Mouse (Mus musculus) midbrain, embryonic 16.5 days (tissue): ENCODE measurements around the gene S100a7a. TPM values are rescaled to one million over a fixed set of nuclear protein-coding genes. Genes with fewer than 3 reads are reported as not detected.

ENCODE experiments used
- ATAC-seq: fragments of 200-750 bp; cut with Nextera tagmentation; 2 replicates; pipeline ENCODE4 v1.8.0; 2017; ENCODE audit warnings: moderate TSS enrichment
- H3K27ac ChIP-seq: fragments of 300-500 bp; sonication (generic); 2 replicates; pipeline ENCODE4 v1.5.1; 2014; ENCODE audit warnings: mild to moderate bottlenecking, low read length, mixed read lengths
- H3K27me3 ChIP-seq: fragments of 300-500 bp; sonication (generic); 2 replicates; pipeline ENCODE4 v1.6.1; 2014; ENCODE audit warnings: low read depth, low read length, mixed read lengths; ENCODE audit not compliant: control insufficient read depth, insufficient read depth
- H3K36me3 ChIP-seq: fragments of 300-500 bp; sonication (generic); 2 replicates; pipeline ENCODE4 v1.6.1; 2014; ENCODE audit warnings: mild to moderate bottlenecking, low read length, moderate library complexity, mixed read lengths; ENCODE audit not compliant: control insufficient read depth, insufficient read depth
- H3K4me1 ChIP-seq: fragments of 300-500 bp; sonication (generic); 2 replicates; pipeline ENCODE4 v1.6.1; 2014; ENCODE audit warnings: mild to moderate bottlenecking, low read length, mixed read lengths; ENCODE audit not compliant: control insufficient read depth, insufficient read depth
- H3K4me2 ChIP-seq: fragments of 300-500 bp; sonication (generic); 2 replicates; pipeline ENCODE4 v1.6.1; 2014; ENCODE audit warnings: mild to moderate bottlenecking, low read length, mixed read lengths
- H3K4me3 ChIP-seq: fragments of 300-500 bp; sonication (generic); 2 replicates; pipeline ENCODE4 v1.5.1; 2014; ENCODE audit warnings: low read depth, mild to moderate bottlenecking, low read length, moderate library complexity, mixed read lengths
- H3K9ac ChIP-seq: fragments of 300-500 bp; sonication (generic); 2 replicates; pipeline ENCODE4 v1.6.1; 2014; ENCODE audit warnings: low read depth, low read length, mixed read lengths
- H3K9me3 ChIP-seq: fragments of 300-500 bp; sonication (generic); replicated peaks from 2 replicates; pipeline ENCODE4 v1.6.1; 2014; ENCODE audit warnings: mild to moderate bottlenecking, low read length, mixed read lengths; ENCODE audit not compliant: control insufficient read depth, poor library complexity, severe bottlenecking
- WGBS: fragments of 180-500 bp; shearing (Covaris S2); extraction: QIAGEN DNeasy Blood & Tissue Kit; methylation state at CpG from one replicate; pipeline ENCODE4 v1.1.7; 2014; 5-methylcytosine and 5-hydroxymethylcytosine counted together
- polyA plus RNA-seq: library from polyadenylated mRNA; unstranded; fragments of >200 nt; fragmentation: Nextera tagmentation; extraction: Ambion mirVana; gene quantifications from 2 replicates; pipeline ENCODE4 v1.2.1, GENCODE M21; 2015

Gene S100a7a
- polyA plus RNA-seq, 1 experiment from 2014 or later: not detected

DNA sequence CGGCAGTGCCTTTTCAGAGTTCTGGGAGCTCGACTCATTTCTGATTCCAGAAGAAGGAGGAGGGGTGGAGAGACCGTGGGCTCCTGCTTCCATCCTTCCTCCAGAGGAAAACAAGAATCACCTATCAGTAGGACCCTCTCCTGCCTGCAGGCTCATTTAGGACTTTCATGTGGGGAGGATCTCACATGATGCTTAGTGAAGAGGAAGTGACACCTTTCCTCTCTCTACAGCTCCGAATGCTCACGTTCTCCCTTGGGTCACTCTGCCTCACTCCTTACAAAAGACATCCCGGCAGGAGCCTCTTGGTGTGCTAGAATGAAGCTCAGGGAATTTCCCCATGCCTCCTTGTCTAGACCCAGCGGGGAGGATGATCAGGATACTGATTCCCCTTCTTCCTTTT is 32.3 kb upstream of the S100a7a start:
- WGBS: 64% methylated on average over 7 of the region's 7 CpGs
- H3K27ac ChIP-seq: no peak overlapping the region
- ATAC-seq: no peak
- H3K4me2 ChIP-seq: no peak overlapping the region
- no peaks in the 10 kb centered on the region for H3K9me3 ChIP-seq
- peaks cover 16% of the 10 kb centered on the region for H3K4me1 ChIP-seq
- no peak overlapping the region for H3K4me3 ChIP-seq
- H3K9ac ChIP-seq: no peak overlapping the region
- H3K36me3 ChIP-seq: no peaks in the 10 kb centered on the region
- no peaks in the 10 kb centered on the region for H3K27me3 ChIP-seq

DNA sequence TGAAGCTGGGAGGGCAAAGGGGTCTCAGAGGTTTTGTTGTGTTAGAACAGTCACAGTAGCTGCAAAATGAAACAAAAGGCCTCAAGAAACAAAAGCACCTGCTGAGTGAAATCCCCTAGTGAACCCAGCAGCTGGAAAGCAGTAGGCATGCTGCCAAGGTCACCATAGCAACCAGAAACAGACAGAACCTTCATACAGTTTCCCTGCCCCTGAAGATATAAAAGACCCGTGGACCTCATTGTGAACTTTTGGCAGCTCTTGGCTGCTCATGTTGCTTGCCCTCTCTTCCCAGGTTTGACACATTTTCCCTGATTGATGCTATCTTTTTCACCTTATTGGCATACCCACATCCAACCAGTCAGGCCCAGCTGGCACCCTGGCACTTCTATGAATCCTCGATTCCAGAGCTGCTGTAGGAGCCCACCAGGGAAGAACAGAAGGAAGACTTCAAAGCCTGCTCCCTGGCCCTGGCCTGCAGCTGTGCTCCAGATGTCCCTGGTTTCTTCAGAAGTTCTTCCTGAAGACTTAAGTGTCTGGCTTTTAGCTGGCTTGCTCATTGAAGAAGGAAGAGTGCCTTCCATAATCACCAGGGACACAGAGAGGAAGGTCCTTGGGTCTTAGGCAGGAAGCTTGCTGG is 30.3 kb upstream of the S100a7a start:
- H3K4me3 ChIP-seq: no peak overlapping the region
- no peaks in the 10 kb centered on the region for H3K9me3 ChIP-seq
- no peak; the same call in none of the 2 replicates for ATAC-seq
- H3K36me3 ChIP-seq: no peaks in the 10 kb centered on the region
- H3K9ac ChIP-seq: no peak overlapping the region
- H3K4me2 ChIP-seq: no peak overlapping the region
- H3K4me1 ChIP-seq: peaks cover 16% of the 10 kb centered on the region
- H3K27ac ChIP-seq: peak overlapping the region; percentile 54
- H3K27me3 ChIP-seq: no peaks in the 10 kb centered on the region
- WGBS: 2% methylated on average over 2 of the region's 2 CpGs

GRCm38 (mm10) chr3:90625496-90625895 is 28.3 kb upstream of the S100a7a start:
- WGBS: 80% methylated on average over 5 of the region's 5 CpGs
- Histone ChIP-seq H3K4me2 (no peak overlapping the region), H3K4me1 (peaks cover 16% of the 10 kb centered on the region), H3K36me3 (no peaks in the 10 kb centered on the region), H3K9me3 (no peaks in the 10 kb centered on the region), H3K27me3 (no peaks in the 10 kb centered on the region), H3K9ac (no peak overlapping the region), H3K27ac (no peak overlapping the region), H3K4me3 (no peak overlapping the region)
- no peak for ATAC-seq

GRCm38 (mm10) chr3:90626266-90627021 is 27.4 kb upstream of the S100a7a start:
- no peak overlapping the region for H3K9ac ChIP-seq
- H3K4me2 ChIP-seq: no peak overlapping the region
- H3K4me3 ChIP-seq: no peak overlapping the region
- WGBS: 73% methylated on average over 9 of the region's 9 CpGs
- H3K4me1 ChIP-seq: peaks cover 16% of the 10 kb centered on the region
- H3K27me3 ChIP-seq: no peaks in the 10 kb centered on the region
- no peaks in the 10 kb centered on the region for H3K9me3 ChIP-seq
- no peak overlapping the region for H3K27ac ChIP-seq
- no peak for ATAC-seq
- no peaks in the 10 kb centered on the region for H3K36me3 ChIP-seq

DNA sequence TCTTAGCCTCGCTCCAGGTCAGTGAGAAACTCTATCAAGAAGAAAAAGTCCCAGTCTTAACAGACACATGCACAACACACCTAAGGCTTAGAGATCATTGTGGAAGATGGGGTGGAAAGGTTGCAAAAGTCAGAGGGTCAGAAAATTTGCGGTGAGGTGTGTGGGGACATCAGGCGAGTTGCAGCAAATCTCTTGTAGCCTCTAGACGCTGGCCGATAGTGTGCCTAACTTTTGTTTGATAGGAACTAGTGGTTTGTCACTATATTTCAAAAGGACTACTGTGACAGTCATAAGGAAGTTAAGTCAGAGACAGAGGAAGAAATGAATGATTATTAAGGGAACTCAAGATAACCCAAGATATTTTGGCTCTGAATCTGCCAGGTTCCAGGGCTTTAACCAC is 26.5 kb upstream of the S100a7a start:
- no peak for ATAC-seq
- 94% methylated on average over 5 of the region's 5 CpGs for WGBS
- H3K4me1 ChIP-seq: peaks cover 16% of the 10 kb centered on the region
- H3K36me3 ChIP-seq: no peaks in the 10 kb centered on the region
- H3K9me3 ChIP-seq: no peaks in the 10 kb centered on the region
- H3K4me3 ChIP-seq: no peak overlapping the region
- H3K4me2 ChIP-seq: no peak overlapping the region
- no peaks in the 10 kb centered on the region for H3K27me3 ChIP-seq
- H3K9ac ChIP-seq: no peak overlapping the region
- no peak overlapping the region for H3K27ac ChIP-seq

GRCm38 (mm10) chr3:90627807-90628206 is 26.0 kb upstream of the S100a7a start:
- Histone ChIP-seq H3K4me1 (peaks cover 15% of the 10 kb centered on the region), H3K27ac (no peak overlapping the region), H3K4me2 (no peak overlapping the region), H3K36me3 (no peaks in the 10 kb centered on the region), H3K4me3 (no peak overlapping the region), H3K27me3 (no peaks in the 10 kb centered on the region), H3K9ac (no peak overlapping the region), H3K9me3 (no peaks in the 10 kb centered on the region)
- 0 out of 2 replicates have a peak, but pooled peaks have one; percentile 69 for ATAC-seq
- 66% methylated on average over 4 of the region's 4 CpGs for WGBS

GRCm38 (mm10) chr3:90629298-90629697 is 24.5 kb upstream of the S100a7a start:
- H3K4me1 ChIP-seq: no peaks in the 10 kb centered on the region; the same call in 1 of the 2 replicates
- H3K27me3 ChIP-seq: no peaks in the 10 kb centered on the region
- no peak overlapping the region for H3K9ac ChIP-seq
- no peaks in the 10 kb centered on the region for H3K9me3 ChIP-seq
- H3K4me3 ChIP-seq: no peak overlapping the region
- H3K36me3 ChIP-seq: no peaks in the 10 kb centered on the region
- no peak overlapping the region for H3K27ac ChIP-seq
- H3K4me2 ChIP-seq: no peak overlapping the region
- WGBS: 85% methylated on average over 2 of the region's 2 CpGs
- ATAC-seq: no peak

DNA sequence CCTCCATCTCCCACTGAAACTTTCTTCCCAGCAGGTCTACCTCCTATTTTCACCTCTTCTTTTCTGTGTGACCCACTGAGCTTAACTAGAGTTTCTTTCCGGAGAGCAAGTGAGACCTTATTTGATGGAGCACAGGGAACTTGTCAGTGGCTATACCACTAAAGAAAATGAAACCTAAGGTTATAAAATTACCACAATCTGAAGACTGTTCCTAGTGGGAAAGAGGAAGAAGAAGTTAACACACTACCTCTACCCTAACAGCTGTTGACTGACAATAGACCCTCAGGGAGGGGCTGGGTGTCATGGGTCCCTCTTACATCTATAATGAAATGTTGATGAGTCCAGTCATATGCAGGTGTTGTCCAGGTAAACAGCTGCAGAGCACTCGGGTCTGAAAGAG is 21.8 kb upstream of the S100a7a start:
- Histone ChIP-seq H3K4me2 (no peak overlapping the region), H3K27ac (no peak overlapping the region), H3K36me3 (no peaks in the 10 kb centered on the region), H3K27me3 (no peaks in the 10 kb centered on the region; the same call in 1 of the 2 replicates), H3K4me1 (no peaks in the 10 kb centered on the region), H3K4me3 (no peak overlapping the region), H3K9ac (no peak overlapping the region), H3K9me3 (no peaks in the 10 kb centered on the region)
- no peak for ATAC-seq
- WGBS: 82% methylated on average over 2 of the region's 2 CpGs

DNA sequence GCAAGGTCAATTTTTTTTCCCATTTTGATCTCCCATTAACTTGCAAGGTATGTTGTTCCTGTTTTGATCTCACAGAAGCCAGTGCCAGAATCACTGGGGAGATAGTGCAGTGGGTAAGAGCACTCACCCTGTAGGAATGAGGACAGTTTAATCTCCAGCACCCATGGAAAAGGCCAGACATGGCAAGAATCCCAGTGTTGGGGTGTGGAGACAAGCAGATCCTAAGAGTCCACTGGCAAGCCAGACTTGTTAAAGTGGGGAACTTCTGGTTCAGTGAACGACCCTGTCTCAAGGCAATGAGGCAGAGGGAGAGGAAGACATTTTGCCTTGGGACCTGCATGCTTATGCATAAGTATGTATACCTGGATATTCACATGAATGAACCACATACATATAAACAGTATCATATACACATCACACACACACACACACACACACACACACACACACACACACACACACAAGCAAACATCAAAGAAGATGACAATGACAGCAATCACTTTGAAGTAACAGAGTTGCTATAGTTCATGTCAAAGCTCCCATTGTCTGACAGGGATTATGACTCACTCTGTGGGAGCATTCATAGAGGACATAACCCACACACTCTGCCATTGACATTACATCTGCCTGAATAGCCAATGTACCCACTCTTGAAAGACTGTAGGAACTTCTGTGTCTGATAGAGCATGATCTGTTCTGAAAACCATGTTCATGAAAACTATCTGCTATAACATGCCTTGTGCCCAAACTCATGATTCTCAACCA is 15.1 kb upstream of the S100a7a start:
- Histone ChIP-seq H3K4me3 (no peak overlapping the region), H3K9ac (no peak overlapping the region), H3K4me1 (no peaks in the 10 kb centered on the region), H3K27ac (no peak overlapping the region), H3K27me3 (no peaks in the 10 kb centered on the region; the same call in 1 of the 2 replicates), H3K4me2 (no peak overlapping the region), H3K9me3 (no peaks in the 10 kb centered on the region), H3K36me3 (no peaks in the 10 kb centered on the region)
- WGBS: 86% methylated on average over 1 of the region's 1 CpGs
- no peak for ATAC-seq
